Mouse (Mus musculus) MEL (cell line): ENCODE measurements at regions not wholly inside any gene's neighbourhood (a gene's known extent, or its start where the extent isn't known, plus 50 kb on each side); places are given as distances from the start of the nearest gene placed in this dataset.

Experiments
- DNase-seq: peaks from one replicate; pipeline ENCODE4 v3.0.0; 2011; ENCODE audit warnings: low read depth, low spot score
- H3K27ac ChIP-seq: 2 replicates; pipeline ENCODE4 v1.5.1; 2012; ENCODE audit warnings: low read depth, mild to moderate bottlenecking, control low read depth, low read length, moderate library complexity; ENCODE audit not compliant: control insufficient read depth
- H3K27me3 ChIP-seq, 2 experiments: fragments of 150-350 bp in 1 of 2; sonication (generic) in 1 of 2; 2 replicates each; pipeline ENCODE4 v1.6.1; 2012; ENCODE audit warnings: low read length in 2 of 2, mild to moderate bottlenecking in 2 of 2, improper control_type of control experiment in 1 of 2, moderate library complexity in 1 of 2; ENCODE audit not compliant: insufficient read depth in 2 of 2, control insufficient read depth in 1 of 2
- H3K36me3 ChIP-seq, 2 experiments: 2 replicates each; pipeline ENCODE4 v1.6.1; 2012 to 2014; ENCODE audit warnings: low read length in 2 of 2, improper control_type of control experiment in 1 of 2, inconsistent platforms in 1 of 2, mild to moderate bottlenecking in 1 of 2; ENCODE audit not compliant: insufficient read depth in 2 of 2, control insufficient read depth in 1 of 2
- H3K4me1 ChIP-seq, 2 experiments: fragments of 150-350 bp in 1 of 2; sonication (generic) in 1 of 2; 2 replicates each; pipeline ENCODE4 v1.6.1; 2012; ENCODE audit warnings: low read length in 2 of 2, improper control_type of control experiment in 1 of 2, mild to moderate bottlenecking in 1 of 2; ENCODE audit not compliant: insufficient read depth in 2 of 2, control insufficient read depth in 1 of 2
- H3K4me3 ChIP-seq, 2 experiments: fragments of 150-350 bp in 1 of 2; sonication (generic) in 1 of 2; 2 replicates each; pipeline ENCODE4 v1.5.1; 2012; ENCODE audit warnings: low read depth in 2 of 2, low read length in 2 of 2, mild to moderate bottlenecking in 2 of 2, moderate library complexity in 2 of 2, control low read depth in 1 of 2, improper control_type of control experiment in 1 of 2; ENCODE audit not compliant: control insufficient read depth in 1 of 2, insufficient read depth in 1 of 2
- H3K79me2 ChIP-seq: 2 replicates; pipeline ENCODE4 v1.6.1; 2012; ENCODE audit warnings: mild to moderate bottlenecking, low read length, moderate library complexity; ENCODE audit not compliant: control insufficient read depth, poor library complexity, insufficient read depth
- H3K9ac ChIP-seq: 2 replicates; pipeline ENCODE4 v1.6.1; 2012; ENCODE audit warnings: low read depth, mild to moderate bottlenecking, control low read depth, low read length, moderate library complexity; ENCODE audit not compliant: control insufficient read depth, poor library complexity, severe bottlenecking
- H3K9me3 ChIP-seq: fragments of 150-350 bp; sonication (generic); replicated peaks from 2 replicates; pipeline ENCODE4 v1.6.1; 2012; ENCODE audit warnings: mild to moderate bottlenecking, low read length, improper control_type of control experiment, moderate library complexity; ENCODE audit not compliant: insufficient read depth
- CHD1 ChIP-seq: IDR thresholded peaks from 2 replicates; pipeline ENCODE4 v1.6.1; 2012; ENCODE audit warnings: low read depth, mild to moderate bottlenecking, inconsistent platforms, low read length, improper control_type of control experiment
- CHD2 ChIP-seq: IDR thresholded peaks from 2 replicates; pipeline ENCODE4 v1.6.1; 2011; ENCODE audit warnings: low read length, improper control_type of control experiment
- CTCF ChIP-seq, 3 experiments: IDR thresholded peaks in 2 of 3; conservative IDR thresholded peaks in 1 of 3; 2 replicates each; pipeline ENCODE4 v1.5.1; 2011 to 2012; ENCODE audit warnings: low read length in 3 of 3, low read depth in 2 of 3, mild to moderate bottlenecking in 2 of 3, improper control_type of control experiment in 1 of 3, inconsistent platforms in 1 of 3, mixed read lengths in 1 of 3, moderate library complexity in 1 of 3; ENCODE audit not compliant: control insufficient read depth in 1 of 3, insufficient read depth in 1 of 3, poor library complexity in 1 of 3, severe bottlenecking in 1 of 3
- E2F4 ChIP-seq: IDR thresholded peaks from 2 replicates; pipeline ENCODE4 v1.6.1; 2011; ENCODE audit warnings: low read depth, low read length, improper control_type of control experiment, borderline replicate concordance
- ELF1 ChIP-seq: IDR thresholded peaks from 2 replicates; pipeline ENCODE4 v1.6.1; 2014; ENCODE audit warnings: low read depth, mild to moderate bottlenecking, inconsistent platforms, low read length, improper control_type of control experiment, moderate library complexity
- EP300 ChIP-seq, 2 experiments: IDR thresholded peaks; 2 replicates each; pipeline ENCODE4 v1.6.1; 2011; ENCODE audit warnings: improper control_type of control experiment in 2 of 2, low read length in 2 of 2, low read depth in 1 of 2, mild to moderate bottlenecking in 1 of 2
- ETS1 ChIP-seq: IDR thresholded peaks from 2 replicates; pipeline ENCODE4 v1.6.1; 2012; ENCODE audit warnings: low read depth, mild to moderate bottlenecking, inconsistent platforms, low read length, improper control_type of control experiment, moderate library complexity
- GABPA ChIP-seq: IDR thresholded peaks from 2 replicates; pipeline ENCODE4 v1.6.1; 2012; ENCODE audit warnings: low read depth, mild to moderate bottlenecking, inconsistent platforms, low read length, improper control_type of control experiment, moderate library complexity
- GATA1 ChIP-seq: IDR thresholded peaks from 2 replicates; pipeline ENCODE4 v1.6.1; 2011; ENCODE audit warnings: low read depth, low read length, improper control_type of control experiment
- HCFC1 ChIP-seq: IDR thresholded peaks from 2 replicates; pipeline ENCODE4 v1.6.1; 2012; ENCODE audit warnings: low read depth, mild to moderate bottlenecking, inconsistent platforms, low read length, improper control_type of control experiment, moderate library complexity
- JUND ChIP-seq: IDR thresholded peaks from 2 replicates; pipeline ENCODE4 v1.6.1; 2011; ENCODE audit warnings: low read depth, mild to moderate bottlenecking, improper control_type of control experiment, low read length
- KAT2A ChIP-seq: conservative IDR thresholded peaks from 2 replicates; pipeline ENCODE4 v1.6.1; 2012; ENCODE audit warnings: low read depth, low read length, improper control_type of control experiment, inconsistent platforms
- MAFK ChIP-seq: IDR thresholded peaks from 2 replicates; pipeline ENCODE4 v1.6.1; 2011; ENCODE audit warnings: low read depth, mild to moderate bottlenecking, low read length, improper control_type of control experiment, borderline replicate concordance
- MAX ChIP-seq: IDR thresholded peaks from 2 replicates; pipeline ENCODE4 v1.6.1; 2011; ENCODE audit warnings: low read length, improper control_type of control experiment
- MAZ ChIP-seq: IDR thresholded peaks from 2 replicates; pipeline ENCODE4 v1.6.1; 2012; ENCODE audit warnings: low read depth, mild to moderate bottlenecking, inconsistent platforms, low read length, improper control_type of control experiment
- MEF2A ChIP-seq: IDR thresholded peaks from 2 replicates; pipeline ENCODE4 v1.6.1; 2014; ENCODE audit warnings: low read depth, mild to moderate bottlenecking, inconsistent platforms, low read length, improper control_type of control experiment; ENCODE audit not compliant: poor library complexity, insufficient replicate concordance, severe bottlenecking; ENCODE audit errors: extremely low read depth
- MXI1 ChIP-seq: IDR thresholded peaks from 2 replicates; pipeline ENCODE4 v1.6.1; 2011; ENCODE audit warnings: mild to moderate bottlenecking, low read depth, low read length, improper control_type of control experiment
- MYB ChIP-seq: IDR thresholded peaks from 2 replicates; pipeline ENCODE4 v1.6.1; 2011; ENCODE audit warnings: mild to moderate bottlenecking, low read depth, low read length, improper control_type of control experiment
- MYC ChIP-seq: IDR thresholded peaks from 2 replicates; pipeline ENCODE4 v1.6.1; 2011; ENCODE audit warnings: low read depth, mild to moderate bottlenecking, low read length, improper control_type of control experiment, moderate library complexity
- NELFE ChIP-seq: IDR thresholded peaks from 2 replicates; pipeline ENCODE4 v1.6.1; 2011; ENCODE audit warnings: low read depth, low read length, improper control_type of control experiment
- NRF1 ChIP-seq: IDR thresholded peaks from 2 replicates; pipeline ENCODE4 v1.6.1; 2014; ENCODE audit warnings: low read depth, mild to moderate bottlenecking, inconsistent platforms, low read length, improper control_type of control experiment, moderate library complexity; ENCODE audit not compliant: poor library complexity, insufficient read depth, severe bottlenecking
- POLR2A ChIP-seq, 2 experiments: IDR thresholded peaks; 2 replicates each; pipeline ENCODE4 v1.6.1; 2011 to 2012; ENCODE audit warnings: low read length in 2 of 2, mild to moderate bottlenecking in 2 of 2, control low read depth in 1 of 2, improper control_type of control experiment in 1 of 2, low read depth in 1 of 2, moderate library complexity in 1 of 2; ENCODE audit not compliant: control insufficient read depth in 1 of 2, insufficient read depth in 1 of 2, poor library complexity in 1 of 2
- POLR2AphosphoS2 ChIP-seq: IDR thresholded peaks from 2 replicates; pipeline ENCODE4 v1.6.1; 2011; ENCODE audit warnings: low read length, improper control_type of control experiment
- POLR2AphosphoS5 ChIP-seq: IDR thresholded peaks from 2 replicates; pipeline ENCODE4 v1.6.1; 2012; ENCODE audit warnings: low read depth, borderline replicate concordance, mild to moderate bottlenecking, inconsistent platforms, low read length, moderate library complexity, mixed read lengths
- RAD21 ChIP-seq: IDR thresholded peaks from 2 replicates; pipeline ENCODE4 v1.6.1; 2011; ENCODE audit warnings: mild to moderate bottlenecking, low read depth, low read length, improper control_type of control experiment
- RCOR1 ChIP-seq: IDR thresholded peaks from 2 replicates; pipeline ENCODE4 v1.6.1; 2012; ENCODE audit warnings: low read depth, mild to moderate bottlenecking, inconsistent platforms, low read length, improper control_type of control experiment
- SIN3A ChIP-seq: IDR thresholded peaks from 2 replicates; pipeline ENCODE4 v1.6.1; 2012; ENCODE audit warnings: low read length, improper control_type of control experiment, inconsistent platforms
- SMC3 ChIP-seq: IDR thresholded peaks from 2 replicates; pipeline ENCODE4 v1.6.1; 2011; ENCODE audit warnings: low read depth, low read length, improper control_type of control experiment
- TAL1 ChIP-seq: IDR thresholded peaks from 2 replicates; pipeline ENCODE4 v1.6.1; 2012; ENCODE audit warnings: mild to moderate bottlenecking, inconsistent platforms, low read length, moderate library complexity, mixed read lengths
- TBP ChIP-seq: IDR thresholded peaks from 2 replicates; pipeline ENCODE4 v1.8.0; 2011; ENCODE audit warnings: low read depth, low read length, improper control_type of control experiment
- UBTF ChIP-seq: IDR thresholded peaks from 2 replicates; pipeline ENCODE4 v1.6.1; 2012; ENCODE audit warnings: low read depth, mild to moderate bottlenecking, inconsistent platforms, low read length, improper control_type of control experiment, moderate library complexity, borderline replicate concordance; ENCODE audit not compliant: insufficient read depth
- USF1 ChIP-seq: IDR thresholded peaks from 2 replicates; pipeline ENCODE4 v1.6.1; 2014; ENCODE audit warnings: low read depth, mild to moderate bottlenecking, inconsistent platforms, low read length, improper control_type of control experiment, moderate library complexity
- USF2 ChIP-seq, 2 experiments: IDR thresholded peaks; 2 replicates each; pipeline ENCODE4 v1.6.1; 2011 to 2012; ENCODE audit warnings: improper control_type of control experiment in 2 of 2, low read length in 2 of 2, borderline replicate concordance in 1 of 2, inconsistent platforms in 1 of 2, low read depth in 1 of 2, mild to moderate bottlenecking in 1 of 2; ENCODE audit not compliant: insufficient read depth in 1 of 2
- ZC3H11A ChIP-seq: IDR thresholded peaks from 2 replicates; pipeline ENCODE4 v1.6.1; 2012; ENCODE audit warnings: low read depth, mild to moderate bottlenecking, inconsistent platforms, low read length, improper control_type of control experiment
- ZKSCAN1 ChIP-seq: IDR thresholded peaks from 2 replicates; pipeline ENCODE4 v1.6.1; 2012; ENCODE audit warnings: low read depth, mild to moderate bottlenecking, inconsistent platforms, low read length, improper control_type of control experiment, moderate library complexity
- ZMIZ1 ChIP-seq: IDR thresholded peaks from 2 replicates; pipeline ENCODE4 v1.6.1; 2012; ENCODE audit warnings: low read depth, mild to moderate bottlenecking, inconsistent platforms, low read length, improper control_type of control experiment, moderate library complexity
- ZNF384 ChIP-seq: IDR thresholded peaks from 2 replicates; pipeline ENCODE4 v1.6.1; 2012; ENCODE audit warnings: low read depth, mild to moderate bottlenecking, inconsistent platforms, low read length, improper control_type of control experiment

DNA sequence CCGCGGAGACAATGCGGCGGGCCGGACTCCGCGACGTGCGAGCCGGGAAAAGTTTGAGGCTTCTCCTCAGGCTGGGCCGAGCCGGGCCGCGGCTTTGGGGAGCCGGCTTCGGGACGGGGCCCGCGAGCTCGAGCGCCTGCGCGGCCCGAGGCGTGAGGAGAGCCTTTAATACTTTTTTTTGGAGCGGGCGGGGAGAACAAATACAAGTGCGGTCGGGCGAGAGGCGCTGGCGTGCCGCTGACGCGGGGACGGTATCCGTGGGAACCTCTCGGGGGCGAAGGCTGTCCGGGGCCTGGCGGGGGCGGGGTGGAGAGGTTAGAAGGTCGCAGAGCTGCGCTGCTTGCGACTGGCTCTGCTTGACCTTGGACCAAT lies 141.0 kb downstream of the Ogfrl1 start:
- Histone ChIP-seq H3K27me3 (no peaks in the 10 kb centered on the region), H3K36me3 (peaks cover 2 to 14% of the 10 kb centered on the region in 2 experiments; a peak in 3 of 4 replicates), H3K9ac (peak overlapping the region; percentile 85), H3K4me1 (peaks cover 0 to 3% of the 10 kb centered on the region in 2 experiments; a peak in 2 of 4 replicates), H3K79me2 (peaks cover 25% of the 10 kb centered on the region), H3K4me3 (peak overlapping the region; percentile 88 to 89), H3K9me3 (no peaks in the 10 kb centered on the region), H3K27ac (peak overlapping the region; percentile 37)
- peak; percentile 82 for DNase-seq
- TF ChIP-seq POLR2AphosphoS5 (no peak), CTCF (IDR thresholded peaks at IDR 0.05 in 2 of 3, conservative IDR thresholded peaks at IDR 0.05 in 1 of 3; ENCODE audit: control insufficient read depth in 1 of 3, insufficient read depth in 1 of 3, low read depth in 2 of 3, low read length in 3 of 3, poor library complexity in 1 of 3, severe bottlenecking in 1 of 3) (no peak), MAZ (no peak), GABPA (no peak), MAFK (no peak), SIN3A (peak; percentile 35; the same call in 1 of the 2 replicates), MYB (no peak), ETS1 (no peak), TBP (no peak), RCOR1 (no peak), CHD2 (no peak), SMC3 (no peak), KAT2A (no peak), POLR2A (IDR thresholded peaks at IDR 0.05; ENCODE audit: control insufficient read depth in 1 of 2, insufficient read depth in 1 of 2, low read depth in 1 of 2, low read length in 2 of 2, poor library complexity in 1 of 2) (no peak), POLR2AphosphoS2 (no peak), JUND (no peak), NELFE (no peak), MXI1 (peak; percentile 30; the same call in 1 of the 2 replicates), E2F4 (no peak), ZC3H11A (no peak), ZKSCAN1 (no peak), EP300 (IDR thresholded peaks at IDR 0.05; ENCODE audit: low read depth in 1 of 2, low read length in 2 of 2) (no peak), RAD21 (no peak), CHD1 (0 out of 2 replicates have a peak, but pooled peaks have one; percentile 19), HCFC1 (no peak), ZNF384 (no peak), MYC (no peak), NRF1 (peak; percentile 73), MEF2A (no peak), MAX (0 out of 2 replicates have a peak, but pooled peaks have one; percentile 26), GATA1 (no peak), USF2 (IDR thresholded peaks at IDR 0.05; ENCODE audit: borderline replicate concordance in 1 of 2, insufficient read depth in 1 of 2, low read depth in 1 of 2, low read length in 2 of 2) (no peak), USF1 (no peak), ELF1 (no peak), TAL1 (no peak), ZMIZ1 (no peak), UBTF (0 out of 2 replicates have a peak, but pooled peaks have one; percentile 49)
